Mouse (Mus musculus): Measurements from ENCODE around the gene Necap2.

Gene Necap2

DNA sequence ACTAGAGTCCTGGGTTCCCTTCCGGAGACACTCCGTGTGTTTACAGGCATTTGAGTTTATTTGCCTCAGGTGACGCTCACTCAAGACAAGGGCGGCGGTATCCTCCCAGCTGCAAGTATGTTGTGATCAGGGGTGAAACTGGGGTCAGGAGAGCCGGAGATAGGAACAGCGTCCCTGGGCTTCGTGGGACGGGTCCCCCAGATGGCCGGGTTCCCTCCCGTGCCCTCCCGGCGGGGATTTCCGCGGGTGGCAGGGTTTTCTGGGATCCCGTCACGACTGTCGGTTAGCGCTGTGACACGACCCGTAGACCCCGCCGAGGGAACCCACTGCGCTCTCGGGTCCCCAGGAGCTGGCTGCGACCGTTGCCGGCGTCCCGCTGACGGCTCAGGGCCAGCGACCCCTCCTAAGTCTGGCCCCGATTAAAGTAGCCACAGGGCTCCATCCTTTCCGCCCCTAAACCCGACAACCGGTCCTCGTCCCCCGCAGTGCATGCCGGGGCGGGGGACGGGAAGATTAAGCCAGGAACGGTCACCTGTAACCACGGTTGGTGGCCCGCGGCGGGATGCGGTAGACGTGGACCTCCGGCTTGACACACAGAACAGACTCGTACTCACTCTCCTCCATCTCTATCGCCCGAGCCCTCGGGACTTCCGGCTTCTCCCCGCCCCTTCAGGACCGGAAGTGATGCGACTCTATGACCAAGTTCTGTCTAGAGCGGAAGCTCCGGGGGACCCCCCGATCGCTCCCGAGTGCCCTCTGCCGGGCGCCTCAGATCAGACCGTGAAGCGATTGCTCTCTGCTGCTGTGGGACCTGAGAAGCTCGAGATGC is at the start of gene Necap2:
Gene Necap2, minus strand, starts transcription at position 677 of the 829 bp plus-strand sequence.
- peak; percentile 95 to 96 for DNase-seq

- DNase-seq, result no peak
Measured at GRCm38 (mm10) chr4:141123065-141123464, 44.9 kb upstream of the Necap2 start.

- DNase-seq, result no peak
Measured at GRCm38 (mm10) chr4:141122663-141123062, 44.5 kb upstream of the Necap2 start.

DNA sequence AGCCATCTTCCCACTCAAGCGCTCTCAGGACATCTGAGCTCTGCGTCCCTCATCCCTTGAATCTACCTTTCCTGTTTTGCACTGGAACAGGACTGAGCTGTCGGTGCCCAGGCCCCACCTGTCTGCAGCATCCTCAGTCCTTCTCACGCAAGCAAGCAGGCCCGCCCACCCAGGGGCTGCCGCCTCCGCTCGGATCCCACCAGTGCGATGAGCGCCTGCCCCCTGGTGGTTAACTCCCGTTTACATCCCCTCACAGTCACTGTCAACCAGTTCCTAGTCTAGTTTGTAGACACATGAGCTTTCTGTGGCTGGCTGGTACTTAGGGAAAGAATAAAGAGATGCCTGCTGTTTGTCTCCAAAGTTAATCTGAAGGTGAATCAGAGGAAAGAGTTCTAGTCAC is 42.5 kb upstream of the Necap2 start:
- DNase-seq, result peak in 1 of 2 experiments; percentile 50

GRCm38 (mm10) chr4:141118691-141119090 is 40.5 kb upstream of the Necap2 start:
- no peak for DNase-seq

GRCm38 (mm10) chr4:141115398-141115797 is 37.2 kb upstream of the Necap2 start:
- no peak for DNase-seq

DNA sequence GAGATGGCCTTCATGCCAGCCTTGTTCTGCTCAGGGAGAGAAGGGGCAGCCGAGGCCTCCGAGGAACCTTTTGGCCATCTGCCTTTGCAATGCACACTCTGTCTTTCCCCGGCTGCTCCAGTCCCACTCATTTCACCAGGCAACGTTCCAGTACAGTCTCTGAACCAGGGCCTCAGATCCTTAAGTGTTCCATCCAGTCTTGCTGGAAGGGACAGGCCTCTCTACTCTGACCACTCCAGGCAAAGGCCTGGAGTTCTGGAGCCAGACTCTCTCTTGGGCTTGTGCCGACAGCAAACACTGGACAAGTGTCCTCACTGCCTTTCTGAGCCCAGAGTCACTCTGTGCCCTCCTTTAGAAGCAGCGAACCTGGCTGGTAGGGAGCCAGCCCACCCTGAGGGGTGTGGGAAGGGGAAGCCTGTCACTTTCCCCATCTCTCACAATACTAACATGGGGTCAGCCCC is 36.4 kb upstream of the Necap2 start:
- DNase-seq, result peak; percentile 70 to 79

DNA sequence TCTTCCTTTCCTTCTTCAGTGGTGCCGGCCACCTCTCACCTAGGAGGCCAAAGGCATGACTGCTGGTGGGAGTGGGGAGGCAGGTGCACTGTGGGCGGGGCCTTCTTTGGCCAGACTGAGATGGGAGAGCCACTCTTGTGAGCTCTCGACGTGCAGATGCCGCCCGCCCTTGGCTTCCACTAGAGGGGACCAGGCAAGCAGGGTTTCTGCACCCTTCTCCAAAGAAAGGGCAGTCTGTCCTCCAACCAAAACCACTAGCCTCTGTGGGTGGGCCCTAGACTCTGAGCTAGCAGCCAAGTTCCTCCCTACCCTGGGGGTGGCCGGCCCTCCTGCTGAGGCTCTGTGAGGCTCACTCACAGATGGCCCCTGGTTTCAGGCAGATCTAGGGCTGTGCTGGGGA is 35.7 kb upstream of the Necap2 start:
- peak; percentile 58 to 70 for DNase-seq

- no peak for DNase-seq
Measured at GRCm38 (mm10) chr4:141108196-141108732, 30.1 kb upstream of the Necap2 start.

DNA sequence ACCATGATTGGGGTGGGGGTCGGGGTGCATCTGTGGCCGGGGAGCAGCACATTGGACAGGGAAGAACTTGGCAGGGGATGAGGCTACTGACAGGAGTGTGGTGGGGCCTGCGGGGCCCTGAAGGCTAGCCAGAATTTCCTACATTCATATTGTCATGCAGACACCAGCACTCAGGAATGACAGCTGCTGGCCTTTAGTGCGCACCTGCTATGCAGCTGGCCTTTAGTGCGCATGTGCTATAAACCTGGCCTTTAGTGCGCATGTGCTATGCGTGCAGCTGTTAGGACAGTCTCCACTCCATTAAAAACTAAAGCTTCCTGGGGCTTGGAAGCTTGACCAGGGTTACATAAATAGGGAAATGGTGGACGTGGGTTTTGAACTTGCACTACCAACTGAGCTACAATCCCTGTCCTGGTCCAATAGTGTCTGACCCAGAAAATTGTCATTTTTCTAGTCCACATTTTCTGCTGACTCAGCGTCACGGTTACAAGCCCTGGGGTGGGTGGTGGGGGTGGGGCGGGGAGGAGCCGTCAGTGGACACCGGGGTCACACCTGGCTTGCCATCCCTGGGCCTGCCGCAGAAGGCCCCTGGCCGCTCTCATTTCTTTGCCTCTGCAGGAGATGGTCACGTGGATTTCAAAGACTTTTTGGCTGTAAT is 28.5 kb upstream of the Necap2 start:
- no peak for DNase-seq

DNA sequence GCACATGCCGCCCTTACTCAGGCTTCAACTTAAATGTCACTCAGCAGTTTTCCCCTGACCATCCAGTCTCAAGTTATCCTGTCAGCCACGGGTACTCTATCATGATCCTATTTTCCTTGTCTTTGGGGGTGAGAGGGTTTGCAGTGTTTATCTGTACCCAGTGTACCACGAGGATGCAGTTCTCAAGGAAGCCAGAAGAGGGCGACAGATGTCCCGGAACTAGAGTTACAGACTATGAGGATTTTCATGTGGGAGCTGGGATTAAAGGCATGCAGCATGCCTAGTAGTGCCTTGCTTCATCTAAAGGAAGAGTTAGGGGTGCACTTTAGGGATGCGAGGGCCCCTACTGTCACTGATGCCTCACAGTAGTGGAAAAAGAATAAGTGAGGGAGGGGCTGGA is 23.7 kb upstream of the Necap2 start:
- peak in 1 of 2 experiments; percentile 27 for DNase-seq

DNA sequence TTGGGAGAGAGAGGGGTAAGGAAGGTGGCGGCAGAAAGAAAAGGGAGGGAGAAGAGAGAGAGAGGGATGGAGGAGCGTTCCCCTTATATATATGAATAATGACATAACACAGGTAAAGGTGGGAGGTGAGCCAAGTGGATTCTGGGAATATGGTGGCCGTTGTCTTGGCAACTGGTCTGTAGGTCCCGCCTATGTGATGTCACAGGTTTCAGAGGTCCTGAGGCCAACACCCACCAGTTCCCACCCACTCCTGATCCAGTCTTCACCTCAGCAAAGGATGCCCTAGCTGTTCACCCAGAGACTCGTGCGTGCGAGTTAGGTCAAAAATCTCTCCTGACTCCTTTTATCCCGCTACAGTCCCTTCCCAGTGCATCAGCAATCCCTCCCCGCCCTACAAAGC is 23.1 kb upstream of the Necap2 start:
- DNase-seq, result no peak

DNA sequence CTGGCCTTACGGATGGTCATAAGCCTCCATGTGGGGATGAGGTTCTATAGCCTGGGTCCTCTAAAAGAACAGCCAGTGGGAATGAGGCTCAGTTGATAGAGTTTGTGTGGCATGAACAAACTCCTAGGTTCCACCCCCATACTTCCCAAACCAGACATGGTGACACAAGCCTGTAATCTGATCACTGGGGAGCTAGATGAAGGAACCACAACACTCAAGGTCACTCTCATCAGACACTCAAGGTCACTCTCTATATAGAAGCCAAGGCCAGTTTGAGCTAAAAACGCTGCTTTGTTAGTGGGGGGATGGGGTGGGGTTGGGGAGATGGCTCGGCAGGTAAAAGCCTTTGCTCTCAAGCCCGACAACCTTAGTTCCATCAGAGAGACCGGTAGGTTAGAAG is 21.8 kb upstream of the Necap2 start:
- no peak for DNase-seq

- DNase-seq, result no peak
Measured at GRCm38 (mm10) chr4:141098935-141099334, 20.8 kb upstream of the Necap2 start.

DNA sequence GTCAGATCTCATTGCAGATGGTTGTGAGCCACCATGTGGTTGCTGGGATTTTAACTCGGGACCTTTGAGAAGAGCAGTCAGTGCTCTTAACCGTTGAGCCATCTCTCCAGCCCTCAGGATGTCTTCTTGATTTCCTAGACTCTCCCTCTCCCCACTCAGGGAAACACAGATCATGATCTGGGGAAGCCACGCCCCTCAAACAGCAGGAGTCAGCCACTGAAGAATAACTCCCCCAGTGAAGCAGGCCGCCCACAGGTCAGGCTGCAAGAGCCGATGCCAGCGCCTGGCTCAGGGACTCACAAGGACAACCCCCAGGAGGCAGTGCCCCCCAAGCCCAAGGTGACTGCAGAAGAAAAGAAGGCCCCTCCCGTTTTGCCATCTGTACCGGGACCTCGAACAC is 18.6 kb upstream of the Necap2 start:
- DNase-seq, result no peak

- no peak for DNase-seq
Measured at GRCm38 (mm10) chr4:141095016-141095415, 16.9 kb upstream of the Necap2 start.

- DNase-seq, result no peak
Measured at GRCm38 (mm10) chr4:141088714-141089113, 10.6 kb upstream of the Necap2 start.

DNA sequence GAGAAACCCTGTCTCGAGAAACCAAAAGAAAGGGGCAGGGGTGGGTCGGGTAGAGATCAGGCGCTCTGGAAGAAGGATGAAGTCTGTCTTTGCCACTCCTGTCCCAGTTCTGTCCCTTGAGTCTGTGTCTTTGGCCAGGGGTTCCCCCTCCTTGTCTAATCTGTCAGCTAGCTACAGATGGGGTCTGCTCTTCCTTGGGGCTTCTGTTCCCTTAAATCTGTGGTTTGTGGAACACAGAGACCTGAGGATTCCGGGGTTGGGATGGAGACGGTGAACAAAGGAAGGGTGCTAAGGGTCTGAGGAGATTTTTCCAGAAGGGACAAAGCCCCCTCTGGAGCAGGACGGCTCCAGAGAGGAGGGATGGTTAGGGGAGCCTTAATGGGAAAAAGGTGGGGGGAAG is 9.9 kb upstream of the Necap2 start, which contains the start of gene Spata21:
Gene Spata21, plus strand, starts transcription at position 301 of the 400 bp plus-strand sequence.
- no peak for DNase-seq

DNA sequence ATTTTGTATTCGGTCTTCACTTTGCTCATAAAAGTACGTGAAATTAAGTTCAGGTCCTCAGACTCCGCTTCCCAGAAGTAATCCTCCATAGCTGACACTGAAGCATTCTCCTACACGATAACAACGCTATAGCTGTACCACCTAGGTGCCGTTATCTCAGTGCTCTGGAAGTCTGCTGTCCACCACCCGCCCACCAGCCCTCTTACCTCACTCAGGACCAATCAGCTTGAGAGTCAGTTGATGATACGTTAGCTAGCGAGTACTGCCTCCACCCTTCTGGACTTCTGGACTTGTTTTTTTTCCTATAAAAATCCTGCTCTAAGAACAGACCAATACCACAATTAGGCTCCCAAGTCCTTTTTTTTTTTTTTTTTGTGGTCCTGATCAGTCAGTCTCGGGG is 8.7 kb upstream of the Necap2 start:
- DNase-seq, result no peak

DNA sequence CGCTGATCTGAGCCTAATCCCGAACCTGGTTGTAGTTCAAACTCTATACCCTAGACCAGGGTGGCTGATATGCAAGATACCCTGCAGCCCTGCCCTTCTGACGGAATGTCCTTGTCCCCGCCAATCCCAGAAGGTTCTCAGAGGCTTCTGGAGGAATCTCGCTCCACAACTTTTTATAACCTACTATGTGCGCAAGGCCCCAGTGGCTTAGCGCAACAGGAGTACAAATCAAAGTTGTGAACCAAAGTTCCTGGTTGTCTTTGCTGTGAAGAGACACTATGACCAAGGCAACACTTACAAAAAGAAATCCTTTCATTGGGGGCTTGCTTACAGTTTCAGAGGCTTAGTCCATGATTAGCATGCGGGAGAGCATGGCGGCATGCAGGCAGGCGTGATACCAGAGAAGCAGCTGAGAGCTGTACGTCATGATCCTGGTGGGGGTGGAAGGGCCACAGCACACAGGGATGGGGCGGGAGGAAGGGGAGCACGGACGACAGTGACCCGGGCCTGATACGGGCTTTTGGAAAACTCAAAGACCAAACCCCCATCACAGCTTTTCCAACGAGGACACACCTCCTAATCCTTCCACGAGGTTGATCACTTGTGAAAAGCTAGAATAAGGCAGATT is 467 bp upstream of the Necap2 start:
- DNase-seq, result no peak

DNA sequence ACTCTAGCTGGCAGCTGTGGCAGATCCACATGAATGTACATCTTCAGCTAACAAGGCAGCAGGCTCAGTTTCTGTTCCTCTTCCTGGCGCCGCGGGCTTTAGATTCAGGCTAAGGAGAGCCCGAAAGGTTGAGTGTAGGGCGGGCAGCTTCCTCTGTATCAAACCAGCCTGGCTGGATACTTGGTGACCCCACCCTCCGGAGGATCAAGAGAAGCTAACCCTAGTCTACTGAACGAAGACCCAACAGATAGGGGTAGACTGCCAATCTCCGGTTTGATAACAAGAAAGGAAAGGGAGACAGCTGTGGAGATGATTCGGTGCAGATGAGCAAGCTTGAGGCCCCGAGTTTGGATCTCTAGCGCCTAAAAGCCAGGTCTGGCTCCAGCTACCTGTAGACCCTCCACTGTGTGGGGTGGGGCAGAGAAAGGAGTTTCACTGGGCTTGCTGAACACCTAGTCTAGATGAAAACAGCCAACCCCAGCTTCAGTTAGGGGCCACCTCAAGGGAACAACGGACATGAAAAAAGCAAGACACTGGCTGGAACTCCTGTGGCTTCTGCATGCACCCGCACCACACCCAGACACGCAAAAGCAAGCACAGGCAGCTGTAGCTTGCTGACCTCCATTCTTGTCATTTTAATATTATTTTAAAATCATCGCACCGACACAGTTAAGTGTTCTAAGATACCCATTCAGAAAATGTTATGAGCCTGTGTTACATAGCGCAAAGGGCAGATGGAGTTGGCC is 1.2 kb downstream of the Necap2 start:
- DNase-seq, result peak; percentile 44 to 50

- no peak for DNase-seq
Measured at GRCm38 (mm10) chr4:141074109-141074508, 4.0 kb downstream of the Necap2 start.

DNA sequence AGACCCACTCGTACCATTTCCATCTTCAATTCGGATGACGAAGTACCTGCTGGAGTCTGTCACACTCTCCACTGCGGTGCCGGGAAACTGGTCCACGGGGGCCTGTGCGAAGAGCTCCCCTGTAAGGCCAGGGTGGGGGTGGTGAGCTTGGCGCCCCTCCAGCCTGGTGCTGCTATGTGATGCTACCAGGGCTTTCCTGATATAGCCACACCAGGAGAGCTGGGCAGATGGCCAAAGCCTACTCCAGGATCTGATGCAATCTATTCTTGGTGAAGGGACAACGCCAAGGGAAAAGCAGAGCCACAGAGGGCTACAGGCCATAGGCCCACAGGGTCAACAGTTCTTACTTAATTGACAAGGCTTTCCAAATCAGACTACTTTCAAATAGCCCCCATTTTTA is 4.5 kb downstream of the Necap2 start:
- peak; percentile 69 to 86 for DNase-seq
